Mouse (Mus musculus) embryo, embryonic 11.5 days (tissue): ENCODE data around the gene Kalrn.

Experiments
- DNase-seq: peaks from one replicate; pipeline ENCODE4 v3.0.0-alpha.2; 2012; ENCODE audit warnings: low read depth, low spot score

Gene Kalrn

DNA sequence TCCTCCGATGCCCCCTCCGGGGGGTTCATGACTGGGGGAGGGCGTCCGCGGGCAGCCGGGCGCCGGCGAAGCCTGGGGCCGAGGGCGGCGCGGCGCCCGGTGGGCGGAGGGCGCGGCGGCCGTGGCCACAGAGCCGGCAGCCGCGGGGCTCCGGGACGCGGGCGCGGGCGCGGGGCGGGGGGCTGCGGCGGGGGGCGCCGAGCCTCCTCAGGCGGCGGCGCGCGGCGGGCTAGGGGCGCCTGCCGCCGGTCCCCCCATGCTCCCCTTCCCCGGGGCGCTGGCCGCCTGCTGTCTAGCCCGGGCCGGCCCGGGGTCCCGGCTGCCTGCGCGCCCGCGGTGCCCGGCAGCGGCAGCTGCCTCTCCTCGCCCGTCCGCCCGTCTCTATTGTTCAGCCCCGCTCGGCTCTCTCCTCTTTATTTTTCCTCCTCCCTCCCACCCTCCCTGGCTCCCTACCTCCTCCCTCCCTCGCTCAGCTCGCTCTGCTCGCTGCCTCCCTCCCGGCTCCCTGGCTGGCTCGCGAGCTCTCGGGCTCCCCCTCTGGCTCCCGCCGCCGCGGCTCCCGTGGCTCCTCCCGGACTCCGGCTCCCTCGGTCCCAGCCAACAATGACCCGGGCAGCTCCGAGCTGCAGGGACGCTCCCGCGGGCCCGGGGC lies at the start of gene Kalrn:
TSS of gene Kalrn (minus strand) at position 382 of the 652 bp plus-strand sequence.
- DNase-seq, result peak; percentile 78

DNA sequence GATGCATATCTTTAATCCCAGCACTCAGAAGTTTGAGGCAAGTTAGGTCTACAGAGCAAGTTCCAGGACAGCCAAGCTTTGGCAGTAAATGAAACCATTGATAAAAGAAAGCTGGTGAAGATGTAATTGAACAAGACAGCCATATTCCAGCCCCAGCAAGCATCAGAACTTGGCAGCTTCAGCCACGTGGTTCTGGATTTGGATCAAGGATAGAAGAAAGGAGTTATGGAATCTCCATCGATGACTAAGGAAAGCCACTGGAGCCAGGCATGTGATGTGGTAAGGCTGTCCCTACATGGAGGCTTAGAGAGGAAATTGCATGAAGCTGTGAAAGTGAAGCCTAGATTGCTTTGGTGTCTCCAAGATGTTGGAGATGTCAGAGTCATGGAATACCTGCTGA lies 40.7 kb upstream of the Kalrn start:
- no peak for DNase-seq

DNA sequence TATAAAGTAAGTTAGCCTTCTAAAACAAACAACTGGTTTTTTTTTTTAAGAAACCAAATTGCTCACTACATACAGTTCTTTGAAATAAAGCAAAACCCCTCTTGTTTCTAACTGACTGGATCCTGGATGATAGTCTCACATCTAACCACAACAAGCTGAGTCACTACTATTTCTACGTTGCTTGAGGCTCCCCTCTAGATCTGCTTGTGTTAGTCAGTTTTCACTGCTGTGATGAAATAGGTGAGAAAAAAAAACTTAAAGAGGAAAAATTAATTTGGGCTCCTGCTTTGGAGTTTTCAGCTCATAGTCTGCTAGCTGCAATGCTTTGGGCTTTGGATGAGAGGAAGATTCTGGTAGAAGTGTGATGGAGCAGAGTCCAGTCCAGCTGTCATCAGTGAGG lies 36.8 kb upstream of the Kalrn start:
- DNase-seq, result no peak

DNA sequence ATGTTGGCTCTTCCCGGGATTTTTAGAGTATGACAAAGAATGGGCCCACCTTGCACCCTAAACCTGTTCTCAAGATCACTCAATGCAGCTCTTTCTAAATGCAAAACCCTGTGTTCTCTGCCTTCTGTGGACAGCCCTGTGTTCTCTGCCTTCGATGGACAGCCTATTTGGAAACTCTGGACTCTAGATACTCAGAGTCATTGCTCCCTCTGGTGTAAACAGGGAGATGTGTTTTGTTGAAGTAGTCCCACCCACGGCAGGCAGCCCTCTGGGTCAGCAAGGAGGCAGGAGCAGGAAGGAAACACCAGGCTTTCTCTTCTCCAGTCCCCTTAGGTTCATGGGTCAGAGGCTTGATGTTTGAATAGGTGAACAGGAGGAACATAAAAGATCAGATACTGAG lies 32.3 kb upstream of the Kalrn start:
- peak; percentile 23 for DNase-seq

DNA sequence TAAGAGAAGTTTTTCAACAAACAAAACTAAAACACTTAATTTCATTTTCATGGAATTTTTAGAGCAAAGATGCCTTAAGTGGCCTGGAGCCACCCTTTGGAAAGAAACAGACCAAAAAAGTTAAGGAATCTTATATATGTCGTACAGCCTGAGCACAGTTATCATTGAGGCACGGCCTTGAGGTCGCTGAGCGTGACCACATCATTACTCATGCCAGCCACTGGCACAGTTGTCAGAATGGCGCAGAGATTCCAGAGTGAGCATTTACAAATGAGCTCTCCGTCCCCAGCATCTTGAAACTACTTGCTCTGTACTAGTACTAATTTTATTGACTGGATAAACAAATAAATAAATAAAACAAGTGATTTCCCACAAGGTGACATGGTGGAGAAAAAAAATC lies 30.5 kb upstream of the Kalrn start:
- no peak for DNase-seq

DNA sequence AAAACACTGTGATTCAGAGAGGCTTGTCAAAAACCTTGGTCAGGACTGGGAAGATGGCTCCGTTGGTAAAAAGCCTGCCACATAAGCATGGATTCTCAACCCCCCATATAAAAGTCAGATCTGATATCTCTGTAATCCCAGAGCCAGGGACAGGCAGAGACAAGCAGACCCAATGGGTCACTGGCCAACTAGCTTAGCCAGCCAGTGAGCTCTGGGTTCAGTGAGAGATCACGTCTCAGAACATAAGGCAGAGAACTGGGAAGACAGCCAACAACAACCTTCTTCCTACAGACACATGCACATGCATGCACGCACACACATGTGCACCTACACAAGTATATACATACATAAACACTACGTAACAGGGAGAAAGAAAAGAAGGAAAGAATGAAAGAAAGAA lies 29.7 kb upstream of the Kalrn start:
- DNase-seq, result no peak

DNA sequence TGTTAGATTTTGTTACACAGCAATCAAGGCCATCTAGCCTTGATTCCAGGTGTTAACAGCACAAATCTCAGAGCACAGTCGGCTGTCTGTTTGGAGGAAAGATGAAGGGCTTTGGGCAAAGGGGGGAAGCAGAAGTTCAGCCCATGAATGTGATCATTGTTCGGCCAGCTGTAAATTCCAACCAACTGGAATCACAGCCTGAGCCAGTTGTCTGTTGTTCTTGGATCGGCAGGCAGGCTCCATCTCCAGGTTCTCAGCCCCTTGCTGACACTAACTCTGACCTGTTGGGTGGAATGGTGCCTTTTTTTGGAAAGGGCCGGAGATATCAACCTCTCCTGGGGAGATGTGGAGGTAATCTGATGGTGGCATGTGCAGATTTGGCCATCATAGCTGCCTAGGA lies 28.6 kb upstream of the Kalrn start:
- DNase-seq, result no peak

DNA sequence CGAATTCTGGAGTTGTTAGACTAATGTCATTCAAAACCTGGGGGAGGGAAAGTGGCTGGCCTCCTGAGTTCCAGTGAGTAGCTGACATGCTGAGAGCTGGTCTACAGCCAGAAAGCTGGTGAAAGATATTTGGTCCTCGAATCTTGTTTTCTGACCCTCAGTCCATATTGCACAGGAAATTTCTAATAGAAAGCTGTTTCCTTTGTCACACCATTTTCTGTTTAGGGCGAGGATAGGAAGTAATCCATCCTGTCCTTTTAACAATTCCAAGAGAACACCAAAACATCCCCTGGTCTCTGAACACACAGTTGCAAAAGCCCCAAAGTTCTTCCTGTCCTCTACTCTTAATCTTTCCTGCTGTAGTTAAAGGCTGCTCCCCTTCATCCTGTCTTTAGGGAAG lies 22.0 kb upstream of the Kalrn start:
- DNase-seq, result no peak

DNA sequence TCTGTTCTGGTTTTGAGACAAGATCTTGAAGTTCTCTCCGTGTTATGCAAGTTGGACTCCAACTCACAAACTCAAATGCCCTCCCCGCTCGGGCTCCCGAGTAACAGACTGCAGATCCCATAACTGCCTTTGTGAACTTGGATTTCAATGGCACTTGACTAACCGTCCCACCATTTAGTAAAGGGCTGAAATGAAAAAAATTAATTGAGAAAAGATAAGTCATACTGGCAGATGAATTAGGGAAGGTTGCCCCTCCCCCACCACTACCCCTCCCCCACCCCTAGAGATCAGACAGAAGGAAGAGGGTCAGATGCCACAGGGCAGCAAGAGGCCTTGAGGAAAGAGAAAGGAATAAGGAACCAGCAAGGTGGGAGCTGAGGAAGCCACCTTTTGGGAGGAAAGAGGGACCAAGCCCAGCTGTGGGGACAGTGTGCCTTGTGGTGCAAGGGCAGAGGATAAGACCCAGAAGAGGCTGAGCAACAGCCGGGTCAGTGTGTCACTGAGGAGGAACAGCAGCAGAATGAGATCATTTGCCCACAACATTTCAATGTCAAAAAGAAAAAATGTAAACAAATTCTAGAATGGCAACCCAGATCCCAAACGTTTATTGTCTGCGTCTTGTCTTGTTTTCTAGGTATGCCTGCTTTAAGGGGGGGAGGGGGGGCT lies 21.4 kb upstream of the Kalrn start:
- DNase-seq, result no peak

DNA sequence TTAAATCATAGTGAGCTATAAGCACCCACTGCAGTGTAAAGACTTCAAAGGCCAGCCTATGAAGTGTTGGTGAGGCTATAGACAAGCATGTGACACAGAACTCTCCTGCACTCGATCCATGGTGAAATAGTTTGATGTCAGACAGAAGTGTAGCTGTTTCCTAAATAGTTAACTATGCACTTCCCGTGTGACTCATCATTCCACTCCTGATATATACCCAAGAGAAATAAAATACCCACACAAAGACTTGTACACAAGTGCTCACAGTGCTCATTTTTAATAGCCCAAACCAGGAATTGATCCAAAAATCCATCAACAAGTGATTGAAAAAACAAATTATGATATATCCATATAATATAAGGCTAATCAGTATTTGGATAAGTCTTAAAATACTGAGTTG lies 19.4 kb upstream of the Kalrn start:
- DNase-seq, result no peak

DNA sequence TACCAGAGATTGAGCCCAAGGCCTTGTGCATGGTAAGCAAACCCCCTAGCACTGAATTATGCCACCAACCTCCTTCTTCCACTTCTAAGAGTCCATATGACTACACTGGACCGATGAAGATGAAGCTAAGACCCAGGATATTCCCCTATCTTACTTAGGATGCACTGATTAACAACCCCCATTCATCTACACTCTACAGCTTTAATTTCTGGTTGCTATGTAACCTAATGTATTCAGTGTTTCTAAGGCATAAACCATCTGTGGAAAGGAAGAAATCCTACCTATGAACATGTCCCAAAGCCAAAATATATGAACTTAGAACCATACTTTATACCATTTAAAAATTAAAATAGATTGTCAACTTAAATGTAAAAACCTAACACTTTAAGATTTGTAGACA lies 18.6 kb upstream of the Kalrn start:
- DNase-seq, result no peak

DNA sequence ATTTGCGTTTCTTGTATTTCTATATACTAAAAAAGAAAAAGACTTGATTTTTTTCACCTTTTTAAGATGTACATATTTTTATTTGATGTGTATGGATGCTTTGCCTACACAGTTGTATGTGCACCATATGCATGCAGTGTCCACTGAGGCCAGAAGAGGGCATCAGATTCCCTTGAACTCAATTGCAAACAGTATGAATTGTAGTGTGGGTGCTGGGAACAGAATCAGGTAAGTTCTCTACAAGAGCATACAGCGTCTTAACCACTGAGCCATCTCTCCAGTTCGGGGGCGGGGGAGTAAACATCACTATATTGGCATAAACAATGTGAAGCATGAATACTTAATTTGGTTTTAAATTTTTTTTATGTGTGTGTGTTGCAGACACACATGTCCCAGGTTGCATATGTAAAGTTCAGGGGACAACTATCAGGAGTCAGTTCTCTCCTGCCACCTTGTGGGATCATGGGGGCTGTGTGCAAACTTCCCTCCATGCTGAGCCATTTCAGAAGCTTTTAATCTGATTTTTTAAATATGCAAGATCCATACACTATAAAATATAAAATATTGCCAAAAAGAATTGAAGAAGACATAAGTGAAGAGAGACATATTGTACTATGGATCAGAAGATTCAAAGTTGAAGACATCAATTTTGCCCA lies 6.5 kb upstream of the Kalrn start:
- no peak for DNase-seq

DNA sequence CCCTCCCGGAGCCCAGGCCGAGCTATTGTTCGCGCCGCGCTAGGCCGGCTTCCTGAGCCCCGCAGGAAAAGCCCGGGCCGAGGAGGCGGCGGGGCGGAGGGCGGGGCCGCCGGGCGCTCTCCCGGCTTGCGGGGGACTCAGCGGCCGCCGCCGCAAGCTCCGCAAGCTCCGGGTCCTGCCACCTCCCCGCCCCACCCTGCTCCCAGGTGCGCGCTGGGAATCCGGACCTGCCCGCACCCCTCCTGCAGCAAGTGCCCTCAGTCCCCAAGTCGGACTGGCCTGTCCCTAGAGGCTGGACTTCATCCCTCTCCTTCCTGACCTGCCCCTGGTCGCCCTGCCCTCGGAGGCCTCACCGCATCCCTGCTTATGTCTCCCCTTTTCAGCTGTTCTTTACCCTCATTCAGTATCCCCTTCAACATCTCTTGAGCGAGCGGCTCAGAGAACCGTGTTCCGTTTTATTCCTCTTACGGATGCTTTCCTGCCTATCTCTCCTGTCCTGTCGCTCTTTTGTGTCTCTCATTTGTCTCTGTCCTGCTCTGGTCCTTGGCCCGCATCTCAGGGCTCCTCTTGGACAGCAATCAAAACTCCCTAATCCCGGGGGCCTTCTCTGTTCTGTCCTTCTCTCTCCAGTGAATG lies 642 bp upstream of the Kalrn start:
- DNase-seq, result no peak

DNA sequence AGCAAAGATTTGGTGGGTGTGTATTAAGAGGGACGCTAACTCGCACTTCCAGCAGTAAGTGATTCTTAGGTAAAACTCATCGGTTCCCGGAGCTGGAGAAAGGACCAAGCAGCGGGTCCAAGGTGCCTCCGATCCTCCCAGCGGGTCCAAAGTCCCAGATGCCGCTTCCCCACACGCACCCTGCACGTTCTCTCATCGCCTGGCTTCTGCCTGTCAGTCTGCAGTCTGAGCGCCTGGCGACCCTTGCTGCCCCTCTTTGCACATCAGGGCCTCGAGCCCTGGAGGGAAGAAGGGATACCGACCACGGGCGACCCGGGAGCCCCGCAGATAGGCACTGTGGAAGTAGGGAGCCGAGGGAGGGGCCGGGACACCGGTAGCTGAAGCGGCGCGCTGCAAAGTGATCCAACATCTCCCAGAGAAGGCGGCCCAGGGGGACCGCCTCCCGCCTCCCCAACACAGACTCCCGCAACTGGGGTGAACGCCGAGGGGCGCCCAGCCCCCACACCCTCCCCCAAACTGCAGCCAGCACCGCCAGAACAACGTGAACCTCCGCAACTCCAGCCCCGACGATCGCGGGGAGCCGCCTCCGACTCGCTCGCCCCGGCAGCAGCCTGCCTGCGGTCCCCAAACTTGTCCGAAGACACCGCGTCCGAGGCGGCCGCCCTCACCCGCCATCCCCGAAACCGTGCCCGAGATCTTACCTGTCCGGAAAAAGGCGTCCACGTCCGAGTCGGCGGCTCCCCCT lies 754 bp downstream of the Kalrn start:
- no peak for DNase-seq

DNA sequence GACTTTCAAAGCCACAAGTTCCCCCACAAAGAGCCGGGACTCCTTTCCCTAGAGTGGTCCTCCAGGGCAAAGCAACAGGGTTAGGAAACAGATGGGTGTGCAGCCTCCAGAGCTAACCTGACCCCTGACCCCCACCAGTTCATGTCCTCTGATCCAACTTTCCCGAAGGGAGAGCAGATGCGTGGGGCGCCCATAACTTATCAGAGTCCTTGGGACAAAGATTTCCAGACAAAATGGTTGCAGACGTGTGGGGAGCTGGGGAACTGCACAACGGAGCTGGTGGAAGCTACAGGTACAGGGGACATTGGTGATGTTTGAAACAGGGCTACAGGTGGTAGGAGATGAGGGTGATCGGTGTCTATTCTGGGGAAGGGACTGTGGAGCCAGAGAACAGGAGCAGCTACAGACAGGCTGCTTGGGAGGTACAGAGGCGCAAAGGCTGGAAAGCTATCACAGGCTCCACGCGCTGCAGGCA lies 1.4 kb downstream of the Kalrn start:
- DNase-seq, result peak; percentile 27

DNA sequence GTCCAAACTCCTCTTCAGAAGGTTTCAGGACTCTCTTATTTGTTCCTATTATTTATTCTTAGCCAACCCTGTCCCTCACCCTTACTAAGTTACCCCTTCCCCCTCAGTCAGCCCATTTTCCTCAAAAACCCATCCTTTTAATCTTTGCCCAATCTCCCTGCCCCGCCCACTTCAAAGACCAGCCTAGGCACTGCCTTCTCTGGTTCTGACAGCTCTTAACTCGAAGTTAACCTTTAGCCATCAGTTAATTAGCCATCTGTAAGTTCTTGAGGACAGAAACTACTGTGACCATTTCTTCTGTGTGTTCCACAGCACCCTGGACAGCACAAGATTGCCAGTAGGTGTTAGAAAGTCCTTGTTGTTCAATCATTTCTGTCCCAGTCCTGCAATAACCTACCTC lies 3.4 kb downstream of the Kalrn start:
- DNase-seq, result no peak

DNA sequence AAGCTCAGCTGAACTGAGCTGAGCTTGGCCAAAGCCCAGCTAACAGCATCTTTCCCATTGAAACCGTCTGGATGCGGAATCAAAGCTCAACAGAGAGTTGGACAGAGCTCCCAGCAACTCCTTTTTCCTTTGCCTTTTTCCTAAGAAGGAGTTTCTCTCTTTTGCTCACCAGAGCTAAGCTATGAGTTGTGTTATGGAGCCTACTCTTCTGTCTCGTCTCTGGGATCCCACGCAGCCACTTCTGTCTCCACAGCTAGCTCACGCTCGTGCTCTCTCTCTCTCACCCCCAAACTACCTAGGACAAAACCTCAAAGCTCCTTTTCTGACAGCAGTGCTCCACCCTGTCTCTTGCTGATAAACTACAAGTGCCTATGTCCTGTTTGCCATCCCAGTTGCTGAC lies 4.5 kb downstream of the Kalrn start:
- DNase-seq, result no peak

DNA sequence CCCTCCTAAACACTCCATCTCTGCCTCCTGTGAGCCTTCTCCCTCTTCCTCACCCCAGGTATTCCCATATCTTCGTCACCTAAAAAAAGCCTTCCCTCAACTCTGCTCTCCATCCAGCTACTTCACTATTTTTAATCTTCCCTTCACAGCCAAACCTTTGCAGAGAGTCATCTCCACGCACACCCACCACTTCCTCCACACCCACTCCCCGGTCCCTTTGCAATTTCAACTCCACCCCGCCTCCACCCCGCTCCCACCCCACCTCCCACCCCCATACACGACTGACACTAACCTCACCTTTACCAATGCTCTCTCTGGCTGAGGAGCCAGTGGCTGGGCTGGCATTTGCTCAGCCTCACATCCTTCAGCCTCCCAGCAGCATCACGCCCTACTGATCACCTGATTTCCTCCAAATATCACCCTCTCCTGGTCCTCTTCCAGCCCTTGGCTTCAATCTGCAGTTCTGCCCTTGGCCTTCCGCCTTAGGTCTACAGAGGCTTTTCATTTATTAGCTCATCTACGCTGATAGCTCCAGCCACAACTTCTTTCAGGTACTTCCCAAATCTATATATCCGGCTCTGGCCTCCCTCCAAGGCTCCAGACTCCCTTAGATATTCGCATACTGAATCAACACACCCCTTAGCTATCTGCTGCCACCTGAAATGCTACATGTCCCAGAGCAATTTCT lies 9.6 kb downstream of the Kalrn start:
- DNase-seq, result no peak

DNA sequence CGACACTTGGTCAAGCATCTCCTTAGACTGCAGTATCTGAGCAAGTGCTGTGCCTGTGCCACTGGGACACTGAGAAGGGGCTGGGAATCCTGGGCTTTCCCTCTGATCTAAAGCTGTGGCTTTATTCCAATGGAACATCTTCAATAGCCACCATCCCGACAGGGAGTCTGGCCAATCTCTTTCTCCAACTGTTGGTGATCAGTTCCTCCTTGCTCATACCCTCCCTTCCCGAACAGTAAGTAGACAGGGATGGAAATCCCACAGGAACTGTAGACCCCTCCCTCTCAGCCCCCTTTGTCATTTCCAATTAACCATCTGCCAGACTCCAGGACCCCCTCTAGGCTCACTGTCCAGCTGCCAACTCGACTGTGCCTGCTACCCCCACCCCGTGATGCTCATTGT lies 11.6 kb downstream of the Kalrn start:
- DNase-seq, result no peak

DNA sequence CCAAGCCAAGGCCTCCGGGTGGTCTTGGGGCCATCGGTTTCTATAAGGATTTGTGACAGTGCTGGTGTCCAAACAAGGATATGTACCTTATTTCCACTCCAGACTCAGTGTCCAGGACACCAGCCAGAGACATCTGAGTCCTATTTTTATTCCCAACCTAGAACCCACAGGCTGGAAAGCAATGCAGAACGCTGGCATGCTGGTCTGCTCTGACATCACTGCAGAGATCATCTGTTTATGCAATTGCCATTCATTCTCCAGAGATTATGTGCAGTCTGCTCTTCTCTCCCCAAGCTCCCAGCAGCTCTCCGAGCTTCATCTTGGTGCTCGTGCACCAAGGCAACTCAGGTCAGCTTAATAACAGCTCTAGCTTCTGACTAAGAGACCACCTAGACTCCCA lies 12.5 kb downstream of the Kalrn start:
- DNase-seq, result no peak

DNA sequence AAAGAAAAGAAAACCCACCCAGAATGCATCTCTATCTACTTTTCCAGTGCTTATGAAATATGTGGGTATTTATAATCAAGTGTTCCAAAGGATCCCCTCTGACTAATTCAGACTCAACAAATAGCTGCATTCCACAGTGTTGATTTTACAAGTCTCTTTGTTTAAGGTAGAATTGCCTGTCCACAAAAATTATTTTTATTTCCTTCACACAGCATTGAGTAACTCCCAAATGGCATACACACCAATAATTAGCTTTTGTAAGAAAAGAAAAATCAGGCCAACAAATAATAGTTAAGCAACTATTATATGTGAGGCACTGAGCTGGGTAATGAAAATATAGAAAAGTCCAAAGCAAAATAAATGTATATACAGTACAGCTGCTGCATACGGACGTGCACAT lies 12.9 kb downstream of the Kalrn start:
- DNase-seq, result no peak
